Mouse (Mus musculus): Measurements from ENCODE around the gene Ifna1. TPM values are rescaled to one million over a fixed set of nuclear protein-coding genes. Genes with fewer than 3 reads are reported as not detected.

The Ifna1 gene
- total and polyA plus RNA-seq, 3 experiments, result not detected

GRCm38 (mm10) chr4:88851026-88851763, 1.3 kb downstream of the Ifna1 start:
- DNase-seq (ENCODE audit: low read depth, low spot score), result no peak
- Histone ChIP-seq H3K36me3 (ENCODE audit: control insufficient read depth in 1 of 2, insufficient read depth in 2 of 2, low read length in 2 of 2) (no peaks in the 10 kb centered on the region), H3K9ac (ENCODE audit: control insufficient read depth, low read depth, low read length, poor library complexity, severe bottlenecking) (no peak overlapping the region), H3K79me2 (ENCODE audit: control insufficient read depth, insufficient read depth, low read length, poor library complexity) (no peaks in the 10 kb centered on the region), H3K4me1 (ENCODE audit: control insufficient read depth in 1 of 2, insufficient read depth in 2 of 2, low read length in 2 of 2) (no peaks in the 10 kb centered on the region), H3K4me3 (ENCODE audit: control insufficient read depth in 1 of 2, insufficient read depth in 1 of 2, low read depth in 2 of 2, low read length in 2 of 2) (no peak overlapping the region), H3K27me3 (ENCODE audit: control insufficient read depth in 1 of 2, insufficient read depth in 2 of 2, low read length in 2 of 2) (peaks cover 4 to 26% of the 10 kb centered on the region in 2 experiments), H3K27ac (ENCODE audit: control insufficient read depth, low read depth, low read length) (no peak overlapping the region), H3K9me3 (replicated peaks; ENCODE audit: insufficient read depth, low read length) (no peaks in the 10 kb centered on the region)
- no peak for TF ChIP-seq MYC (IDR thresholded peaks at IDR 0.05; ENCODE audit: low read depth, low read length)
- TF ChIP-seq ZKSCAN1 (IDR thresholded peaks at IDR 0.05; ENCODE audit: low read depth, low read length), result no peak
- TF ChIP-seq UBTF (IDR thresholded peaks at IDR 0.05; ENCODE audit: borderline replicate concordance, insufficient read depth, low read depth, low read length), result no peak
- no peak for TF ChIP-seq TAL1 (IDR thresholded peaks at IDR 0.05; ENCODE audit: low read length)
- TF ChIP-seq CHD1 (IDR thresholded peaks at IDR 0.05; ENCODE audit: low read depth, low read length), result no peak
- no peak for TF ChIP-seq ZNF384 (IDR thresholded peaks at IDR 0.05; ENCODE audit: low read depth, low read length)
- TF ChIP-seq KAT2A (conservative IDR thresholded peaks at IDR 0.05; ENCODE audit: low read depth, low read length), result no peak
- no peak for TF ChIP-seq JUND (IDR thresholded peaks at IDR 0.05; ENCODE audit: low read depth, low read length)
- no peak for TF ChIP-seq MXI1 (IDR thresholded peaks at IDR 0.05; ENCODE audit: low read depth, low read length)
- TF ChIP-seq CHD2 (IDR thresholded peaks at IDR 0.05; ENCODE audit: low read length), result no peak
- TF ChIP-seq MAZ (IDR thresholded peaks at IDR 0.05; ENCODE audit: low read depth, low read length), result no peak
- TF ChIP-seq EP300 (IDR thresholded peaks at IDR 0.05; ENCODE audit: low read depth in 1 of 2, low read length in 2 of 2), result no peak

GRCm38 (mm10) chr4:88859214-88859613, 9.3 kb downstream of the Ifna1 start:
- Histone ChIP-seq H3K9ac (ENCODE audit: control insufficient read depth, low read depth, low read length, poor library complexity, severe bottlenecking) (no peak overlapping the region), H3K27me3 (ENCODE audit: control insufficient read depth in 1 of 2, insufficient read depth in 2 of 2, low read length in 2 of 2) (peaks cover 5 to 25% of the 10 kb centered on the region in 2 experiments), H3K36me3 (ENCODE audit: control insufficient read depth in 1 of 2, insufficient read depth in 2 of 2, low read length in 2 of 2) (no peaks in the 10 kb centered on the region), H3K4me3 (ENCODE audit: control insufficient read depth in 1 of 2, insufficient read depth in 1 of 2, low read depth in 2 of 2, low read length in 2 of 2) (no peak overlapping the region), H3K79me2 (ENCODE audit: control insufficient read depth, insufficient read depth, low read length, poor library complexity) (no peaks in the 10 kb centered on the region), H3K4me1 (ENCODE audit: control insufficient read depth in 1 of 2, insufficient read depth in 2 of 2, low read length in 2 of 2) (no peaks in the 10 kb centered on the region; a peak in 1 of 4 replicates), H3K27ac (ENCODE audit: control insufficient read depth, low read depth, low read length) (no peak overlapping the region), H3K9me3 (replicated peaks; ENCODE audit: insufficient read depth, low read length) (no peaks in the 10 kb centered on the region)
- TF ChIP-seq UBTF (IDR thresholded peaks at IDR 0.05; ENCODE audit: borderline replicate concordance, insufficient read depth, low read depth, low read length), result no peak
- no peak for TF ChIP-seq MYC (IDR thresholded peaks at IDR 0.05; ENCODE audit: low read depth, low read length)
- TF ChIP-seq ELF1 (IDR thresholded peaks at IDR 0.05; ENCODE audit: low read depth, low read length), result no peak
- no peak for TF ChIP-seq JUND (IDR thresholded peaks at IDR 0.05; ENCODE audit: low read depth, low read length)
- no peak for TF ChIP-seq ZMIZ1 (IDR thresholded peaks at IDR 0.05; ENCODE audit: low read depth, low read length)
- TF ChIP-seq ETS1 (IDR thresholded peaks at IDR 0.05; ENCODE audit: low read depth, low read length), result no peak
- no peak for TF ChIP-seq USF1 (IDR thresholded peaks at IDR 0.05; ENCODE audit: low read depth, low read length)
- TF ChIP-seq HCFC1 (IDR thresholded peaks at IDR 0.05; ENCODE audit: low read depth, low read length), result no peak
- no peak for TF ChIP-seq RAD21 (IDR thresholded peaks at IDR 0.05; ENCODE audit: low read depth, low read length)
- TF ChIP-seq CHD1 (IDR thresholded peaks at IDR 0.05; ENCODE audit: low read depth, low read length), result no peak
- TF ChIP-seq ZNF384 (IDR thresholded peaks at IDR 0.05; ENCODE audit: low read depth, low read length), result no peak
- no peak for TF ChIP-seq TCF12 (IDR thresholded peaks at IDR 0.05; ENCODE audit: low read depth, low read length)
- DNase-seq (ENCODE audit: low read depth, low spot score), result no peak

All from MEL (cell line).